Mouse (Mus musculus): Measurements from ENCODE around the gene Ddx54.

Ddx54 gene

DNA sequence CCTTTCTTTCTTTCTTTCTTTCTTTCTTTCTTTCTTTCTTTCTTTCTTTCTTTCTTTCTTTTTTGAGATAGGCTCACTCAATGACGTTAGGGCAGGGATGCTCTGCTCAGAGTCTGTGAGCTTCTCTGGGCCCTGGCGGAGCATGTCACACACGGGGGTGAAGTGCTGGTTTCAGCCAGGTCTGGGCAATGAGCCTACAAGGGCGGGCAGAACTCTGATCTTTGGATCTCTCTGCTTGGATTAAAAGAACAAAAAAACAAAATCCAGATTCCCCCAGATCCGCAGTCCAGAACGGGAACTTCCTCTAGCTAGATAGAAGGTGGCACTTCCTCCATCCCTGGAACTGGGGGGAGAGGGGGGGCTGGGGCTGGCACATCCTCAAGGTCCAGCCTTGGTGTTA, 33.3 kb downstream of the Ddx54 start:
- no peak for DNase-seq (ENCODE audit: low spot score)

DNA sequence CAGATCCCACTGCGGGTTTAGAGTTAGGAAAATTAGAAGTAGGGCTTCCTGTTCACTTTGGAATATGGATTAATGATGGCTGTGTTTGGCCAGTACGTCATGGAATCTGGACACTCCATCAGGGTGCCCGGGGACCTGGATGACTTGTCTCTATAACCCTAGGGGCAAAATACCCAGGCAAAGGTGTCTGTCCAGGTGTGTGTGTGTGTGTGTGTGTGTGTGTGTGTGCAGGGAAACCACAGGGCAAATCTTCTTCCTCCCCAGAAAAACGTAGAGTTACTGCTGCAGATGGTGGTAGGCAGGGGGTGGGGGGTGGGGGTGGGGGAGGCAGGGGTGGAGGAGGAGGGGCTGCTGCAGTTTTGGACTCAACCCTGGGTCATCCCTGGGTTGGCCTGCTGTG, 34.8 kb downstream of the Ddx54 start:
- DNase-seq (ENCODE audit: low spot score), result no peak

DNA sequence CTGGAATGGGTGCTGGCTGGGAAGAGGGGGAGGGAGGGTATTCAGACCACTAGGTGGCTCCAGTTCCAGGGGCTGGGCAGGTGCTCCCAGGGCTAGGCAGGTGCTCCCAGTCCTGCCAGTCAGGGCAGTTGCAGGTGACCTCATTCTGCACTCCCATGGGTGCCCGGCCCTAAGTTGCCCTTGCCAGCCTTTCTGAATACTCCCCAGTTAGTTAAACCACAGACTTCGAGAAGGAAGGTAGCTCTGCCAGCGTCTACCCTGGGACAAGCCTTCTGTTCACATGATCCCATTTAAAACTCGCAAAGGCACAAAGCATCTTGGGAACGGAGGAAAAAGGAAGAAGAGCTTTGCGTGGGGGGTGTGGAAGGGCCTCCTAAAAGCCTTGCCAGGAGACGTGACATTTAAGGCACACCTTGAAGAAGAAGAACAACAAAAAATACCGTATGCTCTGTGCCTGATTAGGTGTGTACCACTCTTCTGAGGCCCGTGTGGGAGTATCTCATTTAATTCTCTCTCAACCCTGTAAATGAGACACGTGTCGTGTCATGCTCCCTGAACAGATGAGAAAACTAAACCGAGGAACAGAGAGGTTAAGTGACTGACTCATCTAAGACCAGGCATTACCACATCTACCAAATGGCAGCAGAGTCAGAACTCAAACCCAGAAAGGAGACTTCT, 35.4 kb downstream of the Ddx54 start:
- no peak for DNase-seq (ENCODE audit: low spot score)

DNA sequence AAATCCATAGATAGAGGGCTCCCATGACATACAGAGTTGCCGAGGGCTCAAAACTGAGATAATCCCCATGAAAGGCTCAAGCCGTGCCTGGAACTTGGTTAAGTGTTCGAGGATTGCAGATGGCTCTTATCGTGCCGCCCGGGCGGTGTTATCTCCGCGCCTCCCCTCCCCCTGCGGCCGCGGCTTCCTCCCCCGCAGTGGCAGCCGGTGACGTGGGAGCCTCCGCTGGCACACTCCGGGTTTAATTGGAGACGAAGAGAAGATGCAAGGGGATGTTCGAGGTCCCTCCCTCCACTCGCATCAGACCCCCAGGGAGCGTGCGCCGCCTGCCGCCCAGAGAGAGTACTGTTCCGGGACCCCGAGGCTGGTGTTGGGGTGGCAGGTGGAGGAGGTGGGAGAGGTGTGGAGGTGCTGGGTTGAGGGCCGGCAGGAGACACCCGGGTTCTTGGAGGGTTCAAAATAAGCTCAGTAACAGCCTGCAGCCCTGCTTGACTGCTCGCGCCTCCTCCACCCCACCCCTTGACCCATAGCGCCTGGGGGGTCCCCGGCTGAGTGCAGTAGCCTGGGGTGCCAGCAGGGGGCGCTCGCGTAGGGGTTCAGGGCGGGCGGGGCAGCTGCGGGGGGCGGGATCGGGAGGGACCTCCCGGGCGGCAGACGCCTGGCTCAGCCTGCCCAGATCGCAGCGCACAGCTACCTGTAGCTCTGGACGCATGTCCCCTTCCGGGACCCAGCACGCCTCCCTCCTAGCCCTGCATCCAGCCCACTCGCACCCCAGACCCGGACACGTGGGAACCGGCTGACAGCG, 36.2 kb downstream of the Ddx54 start, which contains the start of gene Rasal1:
Gene Rasal1 (plus strand): TSS at position 244 of the 805 bp plus-strand sequence.
- no peak for DNase-seq (ENCODE audit: low spot score)

DNA sequence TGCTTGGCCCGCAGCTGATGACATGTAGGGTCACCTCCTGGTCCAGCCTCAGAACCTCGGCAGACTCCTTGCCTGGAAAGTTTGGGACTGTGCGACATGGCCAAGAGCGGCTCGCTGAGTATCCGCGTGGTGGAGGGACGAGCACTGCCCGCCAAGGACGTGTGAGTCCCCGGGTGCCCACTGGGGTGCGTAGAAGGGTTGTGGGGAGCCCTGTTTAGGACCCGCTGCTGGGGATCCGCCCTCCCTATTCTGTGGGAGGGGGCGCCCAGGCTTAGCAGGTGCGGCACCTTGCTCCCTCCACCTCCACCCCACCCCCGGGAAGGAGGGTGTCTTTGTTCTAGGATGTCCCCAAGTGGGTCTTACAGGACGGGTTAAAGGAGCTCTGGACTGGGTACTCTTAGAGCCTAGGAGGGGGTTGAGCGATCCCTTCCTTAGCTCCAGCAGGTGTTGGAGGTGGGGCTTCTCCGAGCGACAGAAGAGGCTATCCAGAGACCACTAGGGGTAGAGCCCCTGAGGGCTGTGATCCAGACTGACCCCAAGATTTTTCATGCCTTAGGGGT, 36.9 kb downstream of the Ddx54 start:
- DNase-seq (ENCODE audit: low spot score), result no peak

DNA sequence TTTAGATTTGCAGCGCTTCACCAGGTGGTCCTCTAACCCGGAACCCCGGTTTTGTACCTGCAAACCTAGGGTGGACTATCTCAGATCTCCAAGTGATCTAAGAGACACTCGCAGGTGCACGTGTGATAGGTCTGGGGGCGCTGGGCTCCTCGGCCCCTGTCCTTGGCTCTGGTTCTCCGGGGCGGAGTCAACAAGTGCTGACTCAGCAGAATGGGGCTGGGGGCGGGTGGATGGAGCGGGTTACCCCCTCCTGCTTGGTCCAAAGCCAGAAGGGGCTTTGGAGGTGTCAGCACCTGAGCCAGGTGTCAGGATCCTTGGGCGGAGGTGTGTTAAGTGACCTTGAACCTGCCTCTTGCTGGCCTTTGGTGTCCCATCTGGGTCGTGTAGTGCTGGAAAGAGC, 37.4 kb downstream of the Ddx54 start:
- no peak for DNase-seq (ENCODE audit: low spot score)

DNA sequence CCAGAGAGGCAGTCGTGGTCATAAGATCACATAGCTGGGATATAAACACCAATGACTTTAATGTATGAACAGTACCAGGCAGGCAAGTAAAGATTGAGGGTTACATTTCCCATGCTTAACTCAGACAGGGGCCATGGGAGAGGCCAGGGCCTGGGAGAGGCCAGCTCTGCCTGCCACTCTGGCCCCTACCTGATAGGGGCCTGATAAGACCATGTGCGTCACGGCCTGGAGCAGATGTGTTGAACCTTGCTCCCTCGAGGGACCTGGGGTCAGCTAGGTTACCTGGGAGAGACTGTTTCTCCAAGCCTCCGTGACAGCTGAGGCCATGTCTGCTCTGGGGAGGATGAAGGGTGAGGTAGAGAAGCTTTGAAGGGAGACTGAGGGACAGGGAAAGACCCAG, 38.7 kb downstream of the Ddx54 start:
- no peak for DNase-seq (ENCODE audit: low spot score)

DNA sequence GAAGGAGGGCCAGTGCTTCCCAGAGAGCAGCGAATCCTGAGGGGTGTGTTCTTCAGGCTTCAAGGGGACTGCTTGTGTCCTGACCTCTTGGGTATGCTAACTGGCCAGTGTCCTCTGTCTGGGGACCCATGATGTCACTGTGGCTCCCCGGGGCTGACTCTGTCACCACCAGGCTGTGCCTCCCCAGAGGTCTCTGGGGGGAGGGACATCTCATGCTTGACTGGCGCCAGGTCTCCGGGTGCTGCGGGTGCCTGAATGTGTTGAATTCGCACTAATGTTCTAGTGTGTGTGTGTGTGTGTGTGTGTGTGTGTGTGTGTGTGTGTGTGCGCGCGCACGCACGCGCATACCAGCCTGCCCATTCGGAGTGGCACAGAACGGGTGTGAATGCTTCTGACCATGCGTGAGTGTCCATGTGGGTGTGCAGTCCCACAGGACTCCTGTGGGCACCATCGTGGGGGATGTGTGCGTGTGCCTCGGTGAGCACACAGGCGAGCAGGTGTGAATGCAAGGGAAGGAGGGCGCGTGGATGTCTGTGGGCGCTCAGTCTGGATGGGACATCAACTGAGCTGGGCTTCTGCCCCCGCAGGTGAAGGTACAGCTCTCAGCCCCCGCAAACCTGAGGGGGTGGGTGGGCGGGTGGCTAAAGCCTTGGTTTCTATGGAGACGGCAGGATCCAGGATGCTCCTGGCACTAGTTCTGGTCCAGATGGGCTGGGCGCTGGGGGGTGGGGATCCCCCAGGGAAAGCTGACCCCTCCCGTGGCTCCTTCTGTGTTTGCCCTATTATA, 40.6 kb downstream of the Ddx54 start:
- DNase-seq (ENCODE audit: low spot score), result no peak

DNA sequence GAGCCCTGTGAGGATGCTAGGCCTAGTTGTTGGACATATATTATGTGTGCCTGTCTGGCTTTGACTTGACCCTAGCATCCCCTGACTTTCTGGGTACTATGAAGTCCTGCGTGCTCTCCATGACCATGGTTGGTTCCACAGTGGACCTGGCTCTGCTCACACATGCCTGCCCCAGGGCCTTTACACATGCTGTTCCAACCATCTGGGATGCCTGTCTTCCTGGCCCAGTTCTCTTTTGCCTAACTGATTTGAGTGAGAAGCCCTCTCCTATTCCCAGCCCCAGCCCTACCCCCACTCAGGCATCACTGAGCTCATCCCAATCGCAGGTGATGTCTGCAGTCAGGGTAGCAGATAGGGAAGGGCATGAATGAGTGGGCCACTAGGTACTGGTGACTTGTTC, 41.3 kb downstream of the Ddx54 start:
- DNase-seq (ENCODE audit: low spot score), result no peak

DNA sequence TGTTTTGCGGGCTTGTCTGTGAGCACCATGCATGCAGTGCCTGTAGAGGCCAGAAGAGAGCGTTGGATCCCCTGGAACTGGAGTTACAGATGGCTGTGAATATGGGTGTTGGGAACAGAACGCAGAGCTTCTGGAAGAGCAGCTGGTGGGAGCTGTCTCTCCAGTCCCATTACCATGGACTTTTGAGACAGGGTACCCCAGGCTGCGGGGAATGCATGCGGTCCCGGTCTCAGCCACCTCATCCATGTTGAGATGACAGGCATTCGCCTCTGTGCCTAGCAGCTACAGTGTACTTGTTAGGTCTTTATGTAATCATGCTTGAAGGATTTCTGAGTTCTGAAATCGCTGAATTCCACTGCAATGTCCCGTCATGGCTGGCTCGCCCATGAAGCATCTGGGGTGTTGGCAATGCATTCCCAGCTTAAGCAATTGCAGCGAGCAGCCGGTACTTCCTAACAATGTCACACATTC, 43.8 kb downstream of the Ddx54 start:
- DNase-seq (ENCODE audit: low spot score), result no peak

DNA sequence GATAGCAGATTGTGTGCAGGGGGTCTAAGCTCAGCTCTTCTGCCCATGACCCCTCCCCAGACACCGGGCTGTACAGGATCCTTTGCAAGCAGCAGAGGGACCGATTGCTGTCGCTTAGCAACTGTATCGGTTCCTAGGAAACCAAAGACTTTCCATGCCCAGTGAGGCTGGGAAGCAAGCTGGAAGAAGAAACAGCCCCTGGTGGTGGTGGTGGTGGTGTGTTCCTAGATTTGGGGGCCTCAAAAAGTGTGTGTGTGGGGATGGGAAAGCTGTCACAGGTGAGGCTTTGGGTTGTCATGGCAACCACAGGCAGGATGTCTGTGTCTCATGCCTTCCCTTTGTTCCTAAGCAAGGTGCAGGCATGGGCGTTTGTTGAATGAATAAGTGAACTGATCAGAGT, 48.3 kb downstream of the Ddx54 start:
- no peak for DNase-seq (ENCODE audit: low spot score)

DNA sequence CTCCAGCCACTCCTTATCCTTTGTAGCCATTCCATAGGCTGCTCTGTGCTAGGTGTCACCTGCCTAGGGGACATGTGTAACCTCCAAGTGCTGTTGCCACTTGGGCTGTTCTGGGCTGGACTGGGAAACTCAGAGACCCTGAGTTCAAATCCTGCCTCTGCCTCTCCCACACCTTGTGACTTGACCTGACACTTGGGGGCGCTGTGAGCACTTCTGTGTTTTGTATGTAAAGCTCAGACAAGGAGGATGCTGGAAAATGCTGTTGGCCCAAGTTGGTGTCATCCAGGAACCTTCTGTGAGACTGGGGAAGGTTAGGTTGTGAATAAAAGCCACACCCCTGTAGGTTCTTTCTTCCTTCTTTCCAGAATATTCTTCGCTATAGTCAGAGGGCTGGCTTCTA, 52.3 kb downstream of the Ddx54 start:
- no peak for DNase-seq (ENCODE audit: low spot score)

DNA sequence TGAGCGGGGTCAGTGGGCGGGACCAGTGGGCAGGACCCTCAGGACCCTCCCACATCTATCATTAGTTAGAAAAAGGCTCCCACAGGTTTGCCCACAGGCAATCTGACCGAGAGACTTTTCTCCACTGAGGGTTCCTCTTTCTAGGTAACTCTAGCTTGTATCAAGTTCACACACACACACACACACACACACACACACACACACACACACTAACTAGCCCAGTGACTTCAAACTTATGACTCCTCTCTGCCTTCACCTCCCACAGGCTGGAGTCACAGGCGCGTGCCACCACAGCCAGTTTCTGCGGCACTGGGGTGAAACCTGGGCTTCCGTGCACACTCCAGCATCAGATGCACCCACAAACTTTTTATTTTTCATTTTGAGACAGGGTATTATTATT, 56.2 kb downstream of the Ddx54 start:
- DNase-seq (ENCODE audit: low spot score), result no peak

DNA sequence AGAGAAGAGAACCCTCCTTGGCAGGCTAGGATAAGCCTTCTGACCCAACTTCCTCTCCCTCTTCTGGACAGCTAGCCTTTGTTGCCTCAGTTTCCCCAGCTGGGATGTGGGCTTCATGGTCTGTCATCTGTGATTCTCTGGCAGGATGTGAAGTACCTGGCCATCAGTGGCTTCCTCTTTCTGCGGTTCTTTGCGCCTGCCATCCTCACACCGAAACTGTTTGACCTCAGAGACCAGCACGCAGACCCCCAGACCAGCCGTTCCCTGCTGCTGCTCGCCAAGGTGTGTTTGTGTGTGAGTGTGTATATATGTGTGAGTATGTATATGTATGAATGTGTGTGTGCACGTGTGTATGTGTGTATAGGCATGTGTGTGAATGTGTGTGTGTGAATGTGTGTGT, 57.6 kb downstream of the Ddx54 start:
- DNase-seq (ENCODE audit: low spot score), result no peak

DNA sequence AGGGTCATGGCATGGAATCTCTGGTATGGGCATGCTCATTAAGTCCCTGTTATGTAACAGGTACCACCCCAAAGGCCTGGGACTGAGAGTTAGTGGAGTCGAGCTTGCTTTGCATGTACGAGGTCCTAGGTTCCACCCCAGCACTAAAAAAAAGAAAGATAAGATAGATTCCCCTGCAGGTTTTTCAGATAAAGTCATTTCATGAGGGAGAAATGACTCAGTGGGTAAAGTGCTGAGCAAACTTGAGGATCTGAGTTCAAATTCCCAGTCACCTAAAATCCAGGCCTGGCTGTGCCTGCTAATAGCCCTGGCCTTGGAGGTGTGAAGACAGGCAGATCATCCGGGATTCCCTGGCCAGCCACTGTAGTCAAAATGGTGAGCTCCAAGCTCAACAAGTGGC, 59.3 kb downstream of the Ddx54 start:
- DNase-seq (ENCODE audit: low spot score), result no peak

DNA sequence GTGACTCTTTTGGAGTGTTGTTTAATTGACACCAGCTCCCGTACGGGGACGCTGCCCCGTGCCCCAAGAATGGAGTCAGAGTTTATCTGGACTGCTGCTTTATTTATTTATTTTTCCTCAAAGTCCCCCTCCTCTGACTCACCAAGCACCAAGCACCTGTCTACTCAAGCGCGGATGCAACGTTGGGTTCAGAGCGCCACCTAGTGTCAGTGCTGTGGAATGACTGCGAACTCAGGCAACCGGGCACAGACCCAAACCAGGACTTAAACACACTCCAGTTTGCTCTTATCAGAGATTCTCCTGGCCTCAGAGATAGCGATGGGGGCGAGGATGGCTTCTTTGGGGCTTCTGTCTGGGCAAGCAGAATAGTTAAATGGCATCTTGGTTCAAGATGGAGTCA, 61.1 kb downstream of the Ddx54 start:
- no peak for DNase-seq (ENCODE audit: low spot score)

DNA sequence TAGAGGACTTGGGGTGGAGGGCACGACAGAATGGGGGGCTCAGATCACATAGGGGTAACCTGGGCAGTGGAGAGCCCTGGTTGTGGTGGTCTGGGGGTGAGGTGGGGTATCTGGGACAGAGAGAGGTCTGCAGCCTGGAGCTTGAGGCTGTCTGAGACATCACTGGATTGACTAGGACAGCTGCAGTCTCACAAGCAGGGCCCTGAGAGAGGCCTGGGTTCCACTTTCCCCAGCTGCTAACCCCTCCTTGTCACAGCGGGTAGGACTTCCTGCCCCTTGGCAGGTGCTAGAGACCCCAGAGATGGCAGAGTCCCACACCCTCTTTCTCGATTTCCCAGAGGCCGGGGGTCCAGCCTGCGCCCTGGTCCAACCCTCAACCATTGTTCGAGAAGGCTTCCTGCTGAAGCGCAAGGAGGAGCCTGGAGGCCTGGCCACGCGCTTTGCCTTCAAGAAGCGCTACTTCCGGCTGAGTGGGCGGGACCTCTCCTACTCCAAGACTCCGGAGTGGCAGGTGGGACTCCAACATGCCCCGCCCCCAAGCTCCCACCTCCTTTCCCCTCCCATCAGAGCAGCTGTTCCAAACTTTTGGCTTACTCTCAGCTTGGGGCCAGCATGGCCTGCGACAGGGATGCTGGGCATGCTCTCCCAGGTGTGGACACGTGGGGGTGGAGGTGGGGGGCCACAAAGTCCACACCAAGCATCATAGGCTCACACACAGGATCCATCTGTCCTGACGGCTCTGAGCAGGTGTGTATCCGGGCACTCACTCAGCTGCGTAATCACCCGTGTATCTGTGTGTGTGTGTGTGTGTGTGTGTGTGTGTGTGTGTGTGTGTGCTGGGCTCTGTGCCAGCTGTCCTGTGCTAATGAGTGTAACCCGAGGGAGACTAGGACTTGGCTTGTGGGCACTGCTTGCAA, 61.9 kb downstream of the Ddx54 start:
- DNase-seq (ENCODE audit: low spot score), result no peak

DNA sequence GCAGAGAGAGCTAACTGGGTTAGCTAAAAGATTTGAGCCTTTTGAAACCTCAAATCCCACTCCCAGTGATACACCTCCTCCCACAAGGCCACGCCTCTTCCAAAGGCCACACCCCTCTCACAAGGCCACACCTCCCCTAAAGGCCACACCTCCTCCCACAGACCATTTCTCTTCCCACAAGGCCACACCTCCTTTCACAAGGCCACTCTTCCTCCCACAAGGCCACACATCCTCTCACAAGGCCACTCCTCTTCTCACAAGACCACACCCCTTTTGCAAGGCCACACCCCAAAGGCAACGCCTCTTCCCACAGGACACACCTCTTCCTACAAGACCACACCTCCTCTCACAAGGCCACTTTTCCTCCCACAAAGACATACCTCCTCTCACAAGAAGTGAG, 65.0 kb downstream of the Ddx54 start:
- DNase-seq (ENCODE audit: low spot score), result no peak
